Mouse (Mus musculus) liver, embryonic 14.5 days (tissue): ENCODE measurements around the gene 4833420G17Rik. TPM values are rescaled to one million over a fixed set of nuclear protein-coding genes. Genes with fewer than 3 reads are reported as not detected.

Source experiments
- ATAC-seq: fragments of 200-750 bp; cut with Nextera tagmentation; 2 replicates; pipeline ENCODE4 v1.8.0; 2017; ENCODE audit warnings: moderate number of reproducible peaks, mild to moderate bottlenecking, moderate library complexity; ENCODE audit not compliant: insufficient read depth
- DNase-seq, 3 experiments: peaks; one replicate each; pipeline ENCODE4 v3.0.0-alpha.2; 2012 to 2013; ENCODE audit warnings: low read depth in 3 of 3, low spot score in 3 of 3
- H3K27ac ChIP-seq: fragments of 300-500 bp; sonication (generic); 2 replicates; pipeline ENCODE4 v1.5.1; 2014; ENCODE audit warnings: moderate library complexity, mild to moderate bottlenecking, control low read depth, inconsistent platforms
- H3K27me3 ChIP-seq: fragments of 300-500 bp; sonication (generic); 2 replicates; pipeline ENCODE4 v1.6.1; 2014; ENCODE audit warnings: mild to moderate bottlenecking, low read length, moderate library complexity; ENCODE audit not compliant: control insufficient read depth, insufficient read depth
- H3K36me3 ChIP-seq: fragments of 300-500 bp; sonication (generic); replicated peaks from 2 replicates; pipeline ENCODE4 v1.6.1; 2014; ENCODE audit warnings: low read depth; ENCODE audit not compliant: control insufficient read depth, insufficient read depth
- H3K4me1 ChIP-seq, 2 experiments: fragments of 200-500 bp in 1 of 2; fragments of 300-500 bp in 1 of 2; sonication (generic) in 1 of 2; replicated peaks; 2 replicates each; pipeline ENCODE4 v1.6.1; 2012 to 2014; ENCODE audit warnings: antibody characterized with exemption in 1 of 2, inconsistent platforms in 1 of 2, low read length in 1 of 2; ENCODE audit not compliant: control insufficient read depth in 2 of 2, insufficient read depth in 2 of 2
- H3K4me2 ChIP-seq: fragments of 300-500 bp; sonication (generic); 2 replicates; pipeline ENCODE4 v1.6.1; 2014; ENCODE audit warnings: low read depth, mild to moderate bottlenecking, control low read depth, moderate library complexity
- H3K4me3 ChIP-seq, 2 experiments: fragments of 200-500 bp in 1 of 2; fragments of 300-500 bp in 1 of 2; sonication (generic) in 1 of 2; 2 replicates each; pipeline ENCODE4 v1.5.1; 2012 to 2014; ENCODE audit warnings: low read depth in 2 of 2, low read length in 2 of 2, mild to moderate bottlenecking in 2 of 2, control low read depth in 1 of 2, inconsistent platforms in 1 of 2, moderate library complexity in 1 of 2; ENCODE audit not compliant: insufficient read depth in 1 of 2
- H3K9ac ChIP-seq: fragments of 300-500 bp; sonication (generic); replicated peaks from 2 replicates; pipeline ENCODE4 v1.6.1; 2014; ENCODE audit warnings: mild to moderate bottlenecking, control low read depth, moderate library complexity
- H3K9me3 ChIP-seq: fragments of 300-500 bp; sonication (generic); 2 replicates; pipeline ENCODE4 v1.6.1; 2016; ENCODE audit warnings: low read length, mixed read lengths; ENCODE audit not compliant: control insufficient read depth
- CTCF ChIP-seq: IDR thresholded peaks from 2 replicates; pipeline ENCODE4 v1.5.1; 2016; ENCODE audit warnings: antibody characterized with exemption, low read depth, control low read depth
- EP300 ChIP-seq: IDR thresholded peaks from 2 replicates; pipeline ENCODE4 v1.6.1; 2016; ENCODE audit warnings: antibody characterized with exemption, low read depth
- WGBS: fragments of 180-500 bp; shearing (Covaris S2); extraction: QIAGEN DNeasy Blood & Tissue Kit; methylation state at CpG from one replicate; pipeline ENCODE4 v1.1.7; 2014; ENCODE audit not compliant: insufficient replicate concordance; 5-methylcytosine and 5-hydroxymethylcytosine counted together
- polyA plus RNA-seq, 2 experiments: library from polyadenylated mRNA; depleted of rRNA in 1 of 2; stranded (reverse) in 1 of 2; unstranded in 1 of 2; fragments of >200 nt; fragmentation: Nextera tagmentation in 1 of 2; extraction: Ambion mirVana in 1 of 2; gene quantifications; 2 replicates each; pipeline versions ENCODE4 v1.2.1 to v1.2.3; 2012 to 2014

Gene 4833420G17Rik
- polyA plus RNA-seq, 2 experiments = 14.9 to 19.5 TPM

GRCm38 (mm10) chr13:119434359-119434758 is 28.2 kb upstream of the 4833420G17Rik start:
- Histone ChIP-seq H3K27ac (no peak overlapping the region), H3K27me3 (no peaks in the 10 kb centered on the region), H3K4me2 (no peak overlapping the region), H3K36me3 (peaks cover 12% of the 10 kb centered on the region), H3K4me3 (no peak overlapping the region), H3K9ac (no peak overlapping the region), H3K9me3 (no peaks in the 10 kb centered on the region), H3K4me1 (peaks cover 3 to 4% of the 10 kb centered on the region in 2 experiments; a peak in 1 of 4 replicates)
- WGBS = 83% methylated on average over 7 of the region's 7 CpGs
- ATAC-seq = no peak
- DNase-seq = no peak
- no peak for TF ChIP-seq EP300
- no peak for TF ChIP-seq CTCF

GRCm38 (mm10) chr13:119442244-119442643 is 20.3 kb upstream of the 4833420G17Rik start:
- WGBS = 79% methylated on average over 1 of the region's 1 CpGs
- no peak overlapping the region for H3K27ac ChIP-seq
- no peak overlapping the region for H3K4me2 ChIP-seq
- no peaks in the 10 kb centered on the region for H3K27me3 ChIP-seq
- TF ChIP-seq CTCF (no peak), EP300 (no peak)
- H3K4me1 ChIP-seq = peaks cover 0 to 2% of the 10 kb centered on the region in 2 experiments; a peak in 2 of 4 replicates
- no peak overlapping the region for H3K9ac ChIP-seq
- H3K9me3 ChIP-seq = no peaks in the 10 kb centered on the region
- DNase-seq (no peak), ATAC-seq (peak; percentile 72)
- peaks cover 20% of the 10 kb centered on the region for H3K36me3 ChIP-seq
- H3K4me3 ChIP-seq = no peak overlapping the region

- ATAC-seq = no peak
- WGBS = 75% methylated on average over 4 of the region's 4 CpGs
Observed at GRCm38 (mm10) chr13:119453563-119453962, 9.0 kb upstream of the 4833420G17Rik start.

GRCm38 (mm10) chr13:119455082-119455481 is 7.5 kb upstream of the 4833420G17Rik start:
- Histone ChIP-seq H3K4me3 (no peak overlapping the region), H3K27me3 (no peaks in the 10 kb centered on the region), H3K36me3 (peaks cover 16% of the 10 kb centered on the region), H3K4me1 (no peaks in the 10 kb centered on the region), H3K9ac (no peak overlapping the region), H3K4me2 (no peak overlapping the region), H3K27ac (no peak overlapping the region), H3K9me3 (no peaks in the 10 kb centered on the region)
- TF ChIP-seq CTCF (no peak), EP300 (no peak)
- ATAC-seq (no peak), DNase-seq (no peak)

More at GRCm38 (mm10) chr13:119453563-119453962, 9.0 kb upstream of the 4833420G17Rik start:
- no peaks in the 10 kb centered on the region for H3K4me1 ChIP-seq
- H3K4me2 ChIP-seq = no peak overlapping the region
- no peak overlapping the region for H3K27ac ChIP-seq
- no peaks in the 10 kb centered on the region for H3K9me3 ChIP-seq
- DNase-seq = no peak
- no peaks in the 10 kb centered on the region for H3K27me3 ChIP-seq
- H3K36me3 ChIP-seq = peaks cover 16% of the 10 kb centered on the region
- no peak overlapping the region for H3K9ac ChIP-seq
- TF ChIP-seq EP300 = no peak
- no peak for TF ChIP-seq CTCF
- H3K4me3 ChIP-seq = no peak overlapping the region

GRCm38 (mm10) chr13:119456342-119456741 is 6.2 kb upstream of the 4833420G17Rik start:
- H3K9ac ChIP-seq = no peak overlapping the region
- H3K4me1 ChIP-seq = no peaks in the 10 kb centered on the region
- peaks cover 8% of the 10 kb centered on the region for H3K36me3 ChIP-seq
- WGBS = 83% methylated on average over 7 of the region's 7 CpGs
- DNase-seq (no peak), ATAC-seq (no peak)
- TF ChIP-seq EP300 (no peak), CTCF (no peak)
- no peaks in the 10 kb centered on the region for H3K9me3 ChIP-seq
- no peak overlapping the region for H3K4me2 ChIP-seq
- H3K27me3 ChIP-seq = no peaks in the 10 kb centered on the region
- no peak overlapping the region for H3K4me3 ChIP-seq
- H3K27ac ChIP-seq = no peak overlapping the region
